Mouse (Mus musculus): ENCODE measurements around the gene Mknk1.

DNA sequence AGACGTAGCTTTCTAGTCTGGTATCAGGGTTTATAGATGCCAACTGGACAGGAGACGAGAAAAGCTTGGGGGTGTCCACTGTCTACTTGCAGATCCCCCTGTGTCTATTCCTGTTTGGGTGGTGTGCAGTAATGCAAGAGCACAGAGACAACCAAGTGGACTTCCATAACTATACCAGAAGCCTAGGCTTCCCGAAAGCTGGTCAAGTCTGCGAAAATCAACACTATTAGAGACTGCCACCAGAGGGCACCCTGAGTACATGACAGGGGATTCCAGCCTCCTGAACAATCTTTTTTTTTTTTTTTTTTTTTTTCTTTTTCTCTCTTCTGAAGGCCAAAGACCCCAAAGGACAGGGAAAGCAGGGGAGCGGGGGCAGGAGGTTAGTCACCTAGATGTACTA is 63.8 kb downstream of the Mknk1 start:
- TF ChIP-seq POLR2A (IDR thresholded peaks at IDR 0.05; ENCODE audit: borderline replicate concordance, low read depth, low read length) (no peak), CTCF (IDR thresholded peaks at IDR 0.05; ENCODE audit: low read depth, low read length) (peak; percentile 64)
